Mouse (Mus musculus): ENCODE results near the gene Zdhhc4.

Zdhhc4 gene

DNA sequence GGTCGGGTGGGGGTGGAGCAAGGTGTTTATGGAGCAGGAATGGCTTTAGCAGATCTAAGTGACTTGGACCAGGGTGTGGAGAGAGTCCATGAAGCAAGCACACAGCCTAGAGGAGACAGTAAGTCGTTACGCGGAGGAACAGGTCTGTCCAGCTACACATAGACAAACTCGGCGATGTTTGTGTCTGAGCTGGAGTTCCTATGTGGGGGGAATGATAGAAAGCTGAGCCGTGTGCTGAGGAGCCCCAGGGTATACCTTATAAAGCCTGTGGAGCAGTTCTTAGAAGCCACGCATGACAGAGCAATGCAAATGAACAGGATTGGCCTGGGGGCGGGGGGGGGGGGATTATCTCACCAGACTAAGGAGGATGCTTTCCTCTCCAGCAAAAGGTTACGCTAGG, 49.8 kb downstream of the Zdhhc4 start:
- no peak for DNase-seq (ENCODE audit: low read depth, low spot score)

DNA sequence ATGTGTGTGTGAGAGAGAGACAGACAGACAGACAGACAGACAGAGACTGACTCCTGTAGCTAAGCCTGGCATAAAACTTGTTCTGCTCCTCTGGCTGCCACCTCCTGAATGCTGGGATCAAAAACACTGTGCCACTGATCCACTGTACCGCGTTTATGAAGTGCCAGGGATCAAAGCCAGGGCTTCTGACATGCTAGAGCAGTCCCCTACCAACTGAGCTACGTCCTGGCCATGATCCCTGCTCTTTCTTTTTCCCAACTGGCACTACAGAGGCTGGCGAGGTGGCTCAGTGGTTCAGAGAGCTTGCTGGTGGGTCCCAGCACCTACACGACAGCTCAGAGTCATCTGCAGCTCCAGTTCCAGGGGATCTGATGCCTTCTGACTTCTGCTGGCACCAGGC, 53.3 kb downstream of the Zdhhc4 start:
- DNase-seq (ENCODE audit: low read depth, low spot score), result no peak

DNA sequence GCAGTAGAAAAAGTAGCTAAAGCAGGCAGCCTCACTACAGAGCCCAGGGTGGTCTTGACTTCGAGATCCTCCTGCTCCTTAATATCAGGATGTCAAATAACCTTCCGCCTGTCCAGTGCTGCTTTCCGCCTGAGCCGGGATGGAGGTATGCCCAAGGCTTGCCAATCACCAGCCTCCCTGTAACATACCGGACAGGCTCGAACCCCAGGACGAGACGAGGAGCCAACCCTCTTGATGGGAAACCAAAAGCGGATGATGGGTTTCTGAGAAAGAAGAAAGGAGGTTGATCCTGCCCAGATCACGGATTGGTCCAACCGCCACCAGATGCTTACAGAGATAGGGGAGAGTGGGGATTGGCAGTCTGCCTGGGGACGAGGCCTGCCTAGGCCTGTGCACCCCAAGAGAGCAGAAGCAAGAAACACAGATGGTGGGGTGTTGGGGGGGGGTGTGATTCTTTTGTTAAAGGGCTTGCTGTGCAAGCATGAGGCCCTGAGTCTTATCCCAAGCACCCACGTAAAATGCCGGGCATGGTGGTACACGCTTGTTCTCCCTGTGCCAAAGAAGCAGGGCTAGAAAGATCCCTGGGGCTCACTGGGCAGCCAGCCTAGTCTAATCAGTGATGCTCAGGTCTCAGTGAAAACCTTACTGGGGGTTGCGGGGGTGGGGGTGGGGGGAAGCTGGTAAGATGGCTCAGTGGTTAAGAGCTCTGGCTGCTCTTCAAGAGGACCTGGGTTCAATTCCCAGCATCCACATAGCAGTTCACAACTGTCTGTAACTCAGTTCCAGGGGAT, 56.3 kb downstream of the Zdhhc4 start:
- no peak for DNase-seq (ENCODE audit: low read depth, low spot score)

DNA sequence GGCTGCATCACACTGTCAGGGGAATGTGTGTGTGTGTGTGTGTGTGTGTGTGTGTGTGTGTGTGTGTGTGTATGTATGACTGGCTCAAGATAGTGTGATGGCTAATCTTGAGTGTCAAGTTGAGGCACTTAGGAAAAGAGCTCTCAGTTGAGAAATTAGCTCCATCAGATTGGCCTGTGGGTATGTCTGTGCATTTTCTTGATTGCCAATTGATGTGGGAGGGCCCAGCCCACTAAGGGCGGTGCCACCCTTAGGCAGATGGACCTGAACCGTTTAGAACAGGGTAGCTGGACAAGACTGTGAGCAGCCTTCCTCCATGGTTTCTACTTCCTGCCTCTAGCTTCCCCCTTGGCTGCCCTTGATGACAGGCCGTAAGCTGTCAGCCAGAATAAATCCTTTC, 56.9 kb downstream of the Zdhhc4 start:
- no peak for DNase-seq (ENCODE audit: low read depth, low spot score)

DNA sequence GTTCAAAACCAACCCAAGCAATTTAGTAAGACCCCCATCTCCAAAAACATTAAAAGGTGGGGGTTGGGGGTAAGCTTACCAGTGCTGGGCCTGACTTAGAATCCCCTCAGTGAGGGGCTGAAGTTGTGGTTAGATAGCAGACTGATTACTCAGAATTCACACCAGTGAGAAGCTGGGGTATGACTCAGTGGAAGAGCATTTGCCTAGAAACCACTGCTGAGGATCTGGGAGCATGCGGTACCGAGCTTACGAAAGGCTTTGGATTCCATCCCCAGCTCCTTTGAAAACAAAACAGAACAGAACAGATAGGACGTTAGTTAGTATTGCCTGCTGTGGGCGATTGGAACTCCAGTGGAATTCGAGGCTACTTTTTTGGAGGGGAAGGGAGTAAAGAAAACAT, 57.4 kb downstream of the Zdhhc4 start:
- DNase-seq (ENCODE audit: low read depth, low spot score), result no peak

DNA sequence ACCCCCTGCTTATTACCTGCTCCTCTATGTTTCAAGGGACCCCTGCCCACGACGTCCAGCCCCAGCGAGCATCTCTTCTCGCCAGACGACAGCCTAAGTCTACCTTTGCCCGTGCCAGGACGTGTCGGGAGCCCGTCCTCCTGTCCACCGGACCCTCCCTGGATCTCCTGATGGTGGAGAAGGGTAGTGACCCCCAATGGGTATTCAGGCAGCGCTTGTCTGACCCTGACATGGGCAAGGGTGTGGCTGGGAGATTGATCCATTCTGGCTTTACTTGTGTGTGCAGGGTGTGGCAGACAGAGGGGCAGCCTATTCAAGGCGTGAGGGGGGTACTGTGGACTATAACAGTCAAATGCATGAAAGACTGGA, 58.9 kb downstream of the Zdhhc4 start:
- DNase-seq (ENCODE audit: low read depth, low spot score), result no peak

DNA sequence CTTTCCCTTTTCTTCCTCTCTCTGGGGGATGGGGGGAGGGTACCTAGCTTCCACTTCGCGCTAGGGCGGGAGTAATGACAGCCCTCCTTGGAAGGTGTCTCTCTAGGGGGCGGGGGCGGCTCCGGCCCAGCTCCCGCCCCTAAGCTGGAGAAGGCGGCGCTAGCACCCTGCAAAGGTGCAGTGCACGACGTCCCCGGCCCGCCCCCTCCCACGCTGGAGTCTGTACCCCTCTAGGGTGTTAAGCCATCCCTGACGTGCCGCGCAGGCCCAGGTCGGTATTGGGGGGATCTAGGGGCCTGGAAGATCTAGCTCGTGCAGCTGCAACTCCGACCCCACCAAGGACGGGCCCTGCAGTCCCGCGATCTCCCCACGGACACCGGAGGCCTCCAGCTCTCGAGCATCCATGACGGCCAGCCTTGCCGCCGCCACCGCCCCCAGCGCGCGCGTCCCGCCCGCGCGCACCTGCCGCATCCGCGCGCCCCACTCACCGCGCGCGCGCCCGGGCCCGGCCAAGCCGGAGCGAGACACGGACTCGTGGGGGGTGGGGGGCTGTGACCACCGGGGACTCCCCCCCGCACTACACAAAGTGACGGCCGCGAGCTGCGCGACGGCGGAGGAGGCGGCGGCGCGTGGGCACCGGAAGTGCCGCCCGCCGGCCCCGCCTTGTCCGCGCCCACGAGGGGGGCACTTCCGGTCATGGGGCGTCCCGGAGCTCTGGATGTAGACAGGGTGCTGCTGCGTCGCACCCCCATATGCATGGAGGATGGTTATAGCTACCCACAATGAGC, 59.5 kb downstream of the Zdhhc4 start, which contains the start of gene Zfp316:
TSS of gene Zfp316 (minus strand) at position 660 of the 788 bp plus-strand sequence.
- peak; percentile 62 for DNase-seq (ENCODE audit: low read depth, low spot score)

DNA sequence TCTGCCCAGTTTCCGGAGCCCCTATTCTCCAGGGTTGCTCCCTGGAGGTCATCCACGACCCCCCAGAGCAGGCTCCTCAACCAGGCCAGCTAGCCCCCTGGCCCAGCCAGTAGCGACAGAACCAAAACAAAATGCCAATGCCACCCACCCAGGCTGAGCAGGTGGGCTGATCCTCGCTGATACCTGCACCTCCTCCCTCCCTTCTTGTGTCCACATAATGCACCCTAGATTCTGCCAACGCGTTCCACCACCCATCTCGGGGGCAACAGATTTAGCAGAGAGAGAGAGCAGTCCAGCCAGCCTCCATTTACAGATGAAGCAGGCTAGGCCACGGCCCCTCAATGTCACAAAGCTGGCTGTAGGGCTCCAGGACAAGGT, 60.1 kb downstream of the Zdhhc4 start:
- DNase-seq (ENCODE audit: low read depth, low spot score), result no peak

DNA sequence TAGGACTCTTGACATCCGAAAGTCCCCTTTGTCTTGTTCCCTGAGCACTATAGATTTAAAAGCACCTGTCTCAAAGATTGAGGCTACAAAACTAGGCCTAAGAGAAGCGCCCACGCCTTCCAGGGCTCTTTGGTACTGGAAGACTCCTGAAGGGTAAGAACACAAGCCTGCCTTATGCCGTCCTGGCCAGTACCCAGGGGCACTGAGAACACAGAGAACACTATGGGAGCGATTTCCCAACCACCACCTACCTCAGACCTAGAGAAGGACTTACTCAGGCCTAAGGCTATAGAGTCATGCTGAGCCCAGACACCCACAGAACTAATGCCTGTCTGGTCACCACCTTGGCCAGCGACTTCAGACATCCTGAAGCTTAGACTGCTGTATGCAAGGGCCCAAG, 62.3 kb downstream of the Zdhhc4 start:
- DNase-seq (ENCODE audit: low read depth, low spot score), result no peak

Data from CD4-positive helper T cell, adult 2 months (primary cell).